Mouse (Mus musculus) hindbrain, embryonic 10.5 days (tissue): Measurements from ENCODE around the gene Tspan7. TPM values are rescaled to one million over a fixed set of nuclear protein-coding genes. Genes with fewer than 3 reads are reported as not detected.

Experiments used
- DNase-seq: peaks from one replicate; pipeline ENCODE4 v3.0.0-alpha.2; 2017; ENCODE audit warnings: low spot score
- H3K27ac ChIP-seq: fragments of 300-500 bp; sonication (generic); 2 replicates; pipeline ENCODE4 v1.5.1; 2016; ENCODE audit warnings: mild to moderate bottlenecking, moderate library complexity
- H3K27me3 ChIP-seq: fragments of 300-500 bp; sonication (generic); 2 replicates; pipeline ENCODE4 v1.6.1; 2016; ENCODE audit warnings: mild to moderate bottlenecking; ENCODE audit not compliant: poor library complexity, insufficient read depth, severe bottlenecking
- H3K36me3 ChIP-seq: fragments of 300-500 bp; sonication (generic); 2 replicates; pipeline ENCODE4 v1.6.1; 2016; ENCODE audit warnings: mild to moderate bottlenecking, moderate library complexity
- H3K4me1 ChIP-seq: fragments of 300-500 bp; sonication (generic); replicated peaks from 2 replicates; pipeline ENCODE4 v1.6.1; 2016; ENCODE audit warnings: mild to moderate bottlenecking
- H3K4me3 ChIP-seq: fragments of 300-500 bp; sonication (generic); 2 replicates; pipeline ENCODE4 v1.5.1; 2016; ENCODE audit warnings: mild to moderate bottlenecking, moderate library complexity
- H3K9me3 ChIP-seq: fragments of 300-500 bp; sonication (generic); 2 replicates; pipeline ENCODE4 v1.6.1; 2016; ENCODE audit warnings: mild to moderate bottlenecking, moderate library complexity
- WGBS: fragments of 180-500 bp; shearing (Covaris S2); methylation state at CpG from one replicate; pipeline ENCODE4 v1.1.7; 2016; 5-methylcytosine and 5-hydroxymethylcytosine counted together
- polyA plus RNA-seq: library from polyadenylated mRNA; unstranded; fragments of >200 nt; fragmentation: Nextera tagmentation; extraction: Ambion mirVana; gene quantifications from 2 replicates; pipeline ENCODE4 v1.2.1, GENCODE M21; 2016

Gene Tspan7
- polyA plus RNA-seq, 1 experiment from 2014 or later: 65.7 TPM

GRCm38 (mm10) chrX:10514971-10515370 lies 30.0 kb downstream of the Tspan7 start:
- Histone ChIP-seq H3K4me1 (0 out of 2 replicates have a peak, but pooled peaks cover 3% of the 10 kb centered on the region), H3K27ac (no peak overlapping the region), H3K27me3 (no peaks in the 10 kb centered on the region), H3K4me3 (no peak overlapping the region), H3K9me3 (no peaks in the 10 kb centered on the region), H3K36me3 (no peaks in the 10 kb centered on the region)
- no peak for DNase-seq
- 61% methylated on average over 3 of the region's 3 CpGs for WGBS

- 74% methylated on average over 7 of the region's 7 CpGs for WGBS
- Histone ChIP-seq H3K9me3 (no peaks in the 10 kb centered on the region), H3K27me3 (no peaks in the 10 kb centered on the region), H3K4me1 (0 out of 2 replicates have a peak, but pooled peaks cover 3% of the 10 kb centered on the region), H3K4me3 (no peak overlapping the region), H3K27ac (no peak overlapping the region), H3K36me3 (no peaks in the 10 kb centered on the region)
- no peak for DNase-seq
Measured at GRCm38 (mm10) chrX:10516448-10516847, 31.5 kb downstream of the Tspan7 start.

- no peak for DNase-seq
- 84% methylated on average over 6 of the region's 6 CpGs for WGBS
- H3K36me3 ChIP-seq: no peaks in the 10 kb centered on the region
- H3K27ac ChIP-seq: no peak overlapping the region
- no peak overlapping the region for H3K4me3 ChIP-seq
- H3K27me3 ChIP-seq: no peaks in the 10 kb centered on the region
- H3K9me3 ChIP-seq: no peaks in the 10 kb centered on the region
- 0 out of 2 replicates have a peak, but pooled peaks cover 3% of the 10 kb centered on the region for H3K4me1 ChIP-seq
Measured at GRCm38 (mm10) chrX:10516925-10517324, 32.0 kb downstream of the Tspan7 start.

GRCm38 (mm10) chrX:10517756-10518155 lies 32.8 kb downstream of the Tspan7 start:
- H3K27me3 ChIP-seq: no peaks in the 10 kb centered on the region
- H3K27ac ChIP-seq: no peak overlapping the region
- no peak overlapping the region for H3K4me3 ChIP-seq
- H3K9me3 ChIP-seq: no peaks in the 10 kb centered on the region
- 0 out of 2 replicates have a peak, but pooled peaks cover 3% of the 10 kb centered on the region for H3K4me1 ChIP-seq
- WGBS: 68% methylated on average over 4 of the region's 4 CpGs
- H3K36me3 ChIP-seq: no peaks in the 10 kb centered on the region
- DNase-seq: no peak

GRCm38 (mm10) chrX:10518510-10518909 lies 33.6 kb downstream of the Tspan7 start:
- no peaks in the 10 kb centered on the region for H3K9me3 ChIP-seq
- 55% methylated on average over 5 of the region's 5 CpGs for WGBS
- H3K36me3 ChIP-seq: no peaks in the 10 kb centered on the region
- H3K27ac ChIP-seq: no peak overlapping the region
- 0 out of 2 replicates have a peak, but pooled peaks cover 3% of the 10 kb centered on the region for H3K4me1 ChIP-seq
- peak; percentile 4 for DNase-seq
- no peaks in the 10 kb centered on the region for H3K27me3 ChIP-seq
- H3K4me3 ChIP-seq: no peak overlapping the region

- DNase-seq: no peak
- WGBS: 27% methylated on average over 2 of the region's 2 CpGs
Measured at GRCm38 (mm10) chrX:10535450-10535849, 50.5 kb downstream of the Tspan7 start.

GRCm38 (mm10) chrX:10539009-10539408 lies 54.1 kb downstream of the Tspan7 start:
- H3K4me3 ChIP-seq: no peak overlapping the region
- 88% methylated on average over 2 of the region's 2 CpGs for WGBS
- H3K9me3 ChIP-seq: no peaks in the 10 kb centered on the region
- H3K4me1 ChIP-seq: peaks cover 11% of the 10 kb centered on the region; the same call in 1 of the 2 replicates
- no peaks in the 10 kb centered on the region for H3K36me3 ChIP-seq
- no peaks in the 10 kb centered on the region for H3K27me3 ChIP-seq
- no peak overlapping the region for H3K27ac ChIP-seq
- DNase-seq: no peak

More at GRCm38 (mm10) chrX:10535450-10535849, 50.5 kb downstream of the Tspan7 start:
- Histone ChIP-seq H3K4me3 (no peak overlapping the region), H3K36me3 (no peaks in the 10 kb centered on the region), H3K9me3 (no peaks in the 10 kb centered on the region), H3K27me3 (no peaks in the 10 kb centered on the region), H3K27ac (no peak overlapping the region), H3K4me1 (peaks cover 11% of the 10 kb centered on the region; the same call in 1 of the 2 replicates)

GRCm38 (mm10) chrX:10539482-10540166 lies 54.7 kb downstream of the Tspan7 start:
- no peak for DNase-seq
- H3K27me3 ChIP-seq: no peaks in the 10 kb centered on the region
- WGBS: 79% methylated on average over 6 of the region's 6 CpGs
- H3K4me1 ChIP-seq: peaks cover 11% of the 10 kb centered on the region; the same call in 1 of the 2 replicates
- no peak overlapping the region for H3K4me3 ChIP-seq
- no peaks in the 10 kb centered on the region for H3K9me3 ChIP-seq
- H3K27ac ChIP-seq: no peak overlapping the region
- H3K36me3 ChIP-seq: no peaks in the 10 kb centered on the region

- 95% methylated on average over 3 of the region's 3 CpGs for WGBS
- Histone ChIP-seq H3K4me3 (no peak overlapping the region), H3K36me3 (no peaks in the 10 kb centered on the region), H3K27me3 (no peaks in the 10 kb centered on the region), H3K4me1 (no peaks in the 10 kb centered on the region), H3K9me3 (no peaks in the 10 kb centered on the region), H3K27ac (no peak overlapping the region)
- DNase-seq: no peak
Measured at GRCm38 (mm10) chrX:10546840-10547239, 61.9 kb downstream of the Tspan7 start.

GRCm38 (mm10) chrX:10549708-10550107 lies 64.8 kb downstream of the Tspan7 start:
- no peak overlapping the region for H3K27ac ChIP-seq
- no peaks in the 10 kb centered on the region for H3K27me3 ChIP-seq
- H3K4me1 ChIP-seq: no peaks in the 10 kb centered on the region
- 86% methylated on average over 3 of the region's 3 CpGs for WGBS
- no peaks in the 10 kb centered on the region for H3K36me3 ChIP-seq
- H3K4me3 ChIP-seq: no peak overlapping the region
- DNase-seq: no peak
- no peaks in the 10 kb centered on the region for H3K9me3 ChIP-seq

GRCm38 (mm10) chrX:10556899-10557298 lies 71.9 kb downstream of the Tspan7 start:
- WGBS: 91% methylated on average over 3 of the region's 3 CpGs
- H3K27me3 ChIP-seq: no peaks in the 10 kb centered on the region

GRCm38 (mm10) chrX:10557596-10557995 lies 72.6 kb downstream of the Tspan7 start:
- H3K36me3 ChIP-seq: no peaks in the 10 kb centered on the region
- no peak overlapping the region for H3K4me3 ChIP-seq
- no peaks in the 10 kb centered on the region for H3K27me3 ChIP-seq
- DNase-seq: no peak
- 77% methylated on average over 5 of the region's 5 CpGs for WGBS
- no peaks in the 10 kb centered on the region for H3K9me3 ChIP-seq
- no peak overlapping the region for H3K27ac ChIP-seq
- no peaks in the 10 kb centered on the region for H3K4me1 ChIP-seq

More at GRCm38 (mm10) chrX:10556899-10557298, 71.9 kb downstream of the Tspan7 start:
- DNase-seq: no peak
- Histone ChIP-seq H3K4me3 (no peak overlapping the region), H3K9me3 (no peaks in the 10 kb centered on the region), H3K36me3 (no peaks in the 10 kb centered on the region), H3K4me1 (no peaks in the 10 kb centered on the region), H3K27ac (no peak overlapping the region)

GRCm38 (mm10) chrX:10558625-10559024 lies 73.7 kb downstream of the Tspan7 start:
- WGBS: 74% methylated on average over 2 of the region's 2 CpGs
- Histone ChIP-seq H3K4me3 (no peak overlapping the region), H3K27me3 (no peaks in the 10 kb centered on the region), H3K9me3 (no peaks in the 10 kb centered on the region), H3K36me3 (no peaks in the 10 kb centered on the region), H3K27ac (no peak overlapping the region), H3K4me1 (no peaks in the 10 kb centered on the region)
- DNase-seq: no peak
